Comparison of ENCODE assay signal across 17 mouse cellular contexts in genomic region chr5:56266121-56266520, GRCm38 (mm10).
DNase-seq lines count a peak whose midpoint lies in the region; ATAC-seq and TF ChIP-seq lines count a peak whose summit lies in the region.
"Had no signal": no experiment of that assay in that cellular context is flagged by ENCODE, and none has a peak within 500 bp of the region (broad histone marks: within the 10 kb centered on the region; RNA-seq: fewer than 3 reads in every experiment).

No protein-coding gene starts in this region.

- no peak overlapping the region for H3K27ac ChIP-seq in forebrain, embryonic 15.5 days (replicated peaks)
- H3K27ac ChIP-seq in forebrain, embryonic 11.5 days (ENCODE audit: low read depth, low read length), result no peak overlapping the region
- H3K27ac ChIP-seq: embryonic facial prominence, embryonic 10.5 days; heart, adult 2 months; heart, embryonic 15.5 days; hindbrain, embryonic 14.5 days; intestine, embryonic 15.5 days had no signal

- DNase-seq in forebrain, embryonic 11.5 days (ENCODE audit: low spot score), result no peak
- peak; percentile 2 for DNase-seq in layer of hippocampus, adult 11-12 months (ENCODE audit: low spot score)
- DNase-seq in layer of hippocampus, postnatal 25 days (ENCODE audit: extremely low spot score in 1 of 2, low spot score in 1 of 2), result no peak
- DNase-seq in brain, embryonic 14.5 days (ENCODE audit: low read depth), result peak; percentile 54
- DNase-seq in kidney, adult 8-10 months, result no peak
- no peak for DNase-seq in ovary, postnatal 10 days (ENCODE audit: low spot score)
- DNase-seq: adrenal gland, postnatal 10 days; cerebellum, adult 2 months; cerebellum, postnatal 10 days; heart, adult 2 months; heart, postnatal 14 days had no signal

- TF ChIP-seq CTCF in brain, embryonic 14.5 days (IDR thresholded peaks at IDR 0.05; ENCODE audit: borderline replicate concordance, extremely low read depth, insufficient read depth, insufficient read length), result no peak

- H3K9me3 ChIP-seq in forebrain, embryonic 15.5 days, result no peaks in the 10 kb centered on the region
- no peaks in the 10 kb centered on the region for H3K9me3 ChIP-seq in forebrain, embryonic 11.5 days (ENCODE audit: control insufficient read depth, low read length)
- H3K9me3 ChIP-seq: embryonic facial prominence, embryonic 10.5 days; heart, embryonic 15.5 days; intestine, embryonic 15.5 days had no signal

- H3K4me3 ChIP-seq in forebrain, embryonic 15.5 days, result no peak overlapping the region
- no peak overlapping the region for H3K4me3 ChIP-seq in forebrain, embryonic 11.5 days (ENCODE audit: low read depth, low read length)
- H3K4me3 ChIP-seq: embryonic facial prominence, embryonic 10.5 days; heart, adult 2 months; heart, embryonic 15.5 days; intestine, embryonic 15.5 days had no signal

- no peaks in the 10 kb centered on the region for H3K36me3 ChIP-seq in forebrain, embryonic 15.5 days
- H3K36me3 ChIP-seq in forebrain, embryonic 11.5 days (ENCODE audit: control insufficient read depth, insufficient read depth, low read length), result no peaks in the 10 kb centered on the region
- H3K36me3 ChIP-seq: embryonic facial prominence, embryonic 10.5 days; heart, embryonic 15.5 days; intestine, embryonic 15.5 days had no signal

- H3K27me3 ChIP-seq in forebrain, embryonic 15.5 days, result no peaks in the 10 kb centered on the region
- H3K27me3 ChIP-seq in forebrain, embryonic 11.5 days (ENCODE audit: control insufficient read depth, insufficient read depth, low read length), result no peaks in the 10 kb centered on the region
- H3K27me3 ChIP-seq: heart, embryonic 15.5 days; intestine, embryonic 15.5 days had no signal

- ATAC-seq in forebrain, embryonic 15.5 days (replicated peaks), result 0 out of 2 replicates have a peak, but pooled peaks have one; percentile 35
- no peak for ATAC-seq in forebrain, embryonic 11.5 days (replicated peaks; ENCODE audit: low FRiP score)
- ATAC-seq: intestine, embryonic 15.5 days had no signal

- no peak overlapping the region for H3K4me2 ChIP-seq in forebrain, embryonic 15.5 days (replicated peaks)
- no peak overlapping the region for H3K4me2 ChIP-seq in forebrain, embryonic 11.5 days (ENCODE audit: low read depth, low read length, severe bottlenecking)
- H3K4me2 ChIP-seq: heart, embryonic 11.5 days; heart, embryonic 15.5 days; hindbrain, embryonic 14.5 days; intestine, embryonic 15.5 days had no signal

- no peak overlapping the region for H3K9ac ChIP-seq in forebrain, embryonic 15.5 days (replicated peaks)
- H3K9ac ChIP-seq in forebrain, embryonic 11.5 days (ENCODE audit: low read length), result no peak overlapping the region
- H3K9ac ChIP-seq: heart, embryonic 15.5 days; hindbrain, embryonic 14.5 days; intestine, embryonic 15.5 days had no signal

- no peaks in the 10 kb centered on the region for H3K4me1 ChIP-seq in forebrain, embryonic 15.5 days
- no peaks in the 10 kb centered on the region for H3K4me1 ChIP-seq in forebrain, embryonic 11.5 days (replicated peaks; ENCODE audit: control insufficient read depth, insufficient read depth, low read length)
- H3K4me1 ChIP-seq: embryonic facial prominence, embryonic 10.5 days; heart, embryonic 15.5 days; intestine, embryonic 15.5 days had no signal

- 62% methylated on average over 3 of the region's 3 CpGs for WGBS in forebrain, embryonic 15.5 days
- WGBS in forebrain, embryonic 11.5 days, result 84% methylated on average over 3 of the region's 3 CpGs

- TF ChIP-seq POLR2A in brain, embryonic 14.5 days (IDR thresholded peaks at IDR 0.05; ENCODE audit: borderline replicate concordance, extremely low read depth, insufficient read depth, insufficient read length, poor library complexity, severe bottlenecking), result no peak

Comparison
In these comparisons a context has a peak if more than half of its experiments do, and no peak if none do; other contexts are left out.
1. DNase-seq: peak in layer of hippocampus, adult 11-12 months (single experiment) and brain, embryonic 14.5 days (single experiment); none in forebrain, embryonic 11.5 days (single experiment), layer of hippocampus, postnatal 25 days (0 of 2), kidney, adult 8-10 months (0 of 2) and ovary, postnatal 10 days (single experiment).